Mouse (Mus musculus) CD4-positive, CD25-positive, alpha-beta regulatory T cell, adult 4 months (primary cell): ENCODE measurements around the gene Mcat. TPM values are rescaled to one million over a fixed set of nuclear protein-coding genes. Genes with fewer than 3 reads are reported as not detected.

ENCODE experiments used
- ATAC-seq: one replicate; pipeline ENCODE4 v1.8.0; 2017
- polyA plus RNA-seq, 2 experiments: library from polyadenylated mRNA; unstranded; fragments of 100-300 nt; shearing (Covaris generic); gene quantifications; one replicate each; pipeline ENCODE4 v1.2.1; 2017

Gene Mcat
- polyA plus RNA-seq, 2 experiments from 2014 or later, result 2.3 to 3.2 TPM

DNA sequence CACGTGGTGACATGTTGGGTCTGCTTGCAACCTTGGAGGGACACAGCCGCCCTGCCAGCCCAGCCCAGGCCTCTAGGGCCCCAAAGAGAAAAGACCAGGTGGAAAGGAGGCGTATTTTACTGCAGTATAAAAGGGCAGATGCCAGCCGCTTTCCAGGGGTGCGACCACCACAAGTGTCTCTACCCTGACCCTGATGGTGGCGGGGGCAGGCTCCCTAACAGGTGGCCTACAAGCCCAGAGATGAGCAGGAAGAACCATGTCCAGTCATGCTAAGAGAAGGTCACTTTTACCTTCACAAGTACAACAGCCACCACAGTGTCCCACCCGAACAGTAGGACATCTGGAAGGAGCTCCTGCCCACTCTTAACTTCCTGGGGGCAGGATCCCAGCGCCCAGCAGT, 12.0 kb upstream of the Mcat start:
- no peak for ATAC-seq

DNA sequence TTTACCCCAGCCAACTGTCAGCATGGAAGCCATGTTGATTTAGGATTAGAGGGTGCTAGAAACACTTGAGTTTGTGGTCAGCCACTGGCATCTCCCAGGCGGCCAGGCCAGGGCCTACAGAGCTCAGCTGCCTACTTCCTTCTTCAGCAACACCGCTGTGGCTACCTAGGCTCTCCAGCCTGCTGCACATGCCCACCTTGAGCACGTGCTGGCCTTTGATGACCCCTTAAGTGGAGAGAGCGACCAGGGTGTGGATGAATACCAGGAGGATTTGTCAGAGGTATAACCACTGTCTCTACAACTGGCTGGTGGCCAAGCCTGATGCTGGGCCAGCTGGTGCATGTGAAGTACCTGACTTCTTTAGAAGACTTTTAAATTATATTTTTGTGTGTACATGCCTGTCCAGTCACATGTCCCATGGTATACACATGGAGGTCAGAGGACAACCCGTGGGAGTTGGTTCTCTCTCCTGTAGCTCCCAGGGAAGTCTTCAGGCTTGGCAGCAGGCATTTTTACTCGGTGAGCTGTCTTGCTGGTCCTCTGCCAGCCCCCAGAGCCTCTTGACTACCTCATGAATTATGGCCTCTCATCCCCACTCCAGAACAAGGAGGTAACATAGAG, 11.3 kb upstream of the Mcat start:
- no peak for ATAC-seq

DNA sequence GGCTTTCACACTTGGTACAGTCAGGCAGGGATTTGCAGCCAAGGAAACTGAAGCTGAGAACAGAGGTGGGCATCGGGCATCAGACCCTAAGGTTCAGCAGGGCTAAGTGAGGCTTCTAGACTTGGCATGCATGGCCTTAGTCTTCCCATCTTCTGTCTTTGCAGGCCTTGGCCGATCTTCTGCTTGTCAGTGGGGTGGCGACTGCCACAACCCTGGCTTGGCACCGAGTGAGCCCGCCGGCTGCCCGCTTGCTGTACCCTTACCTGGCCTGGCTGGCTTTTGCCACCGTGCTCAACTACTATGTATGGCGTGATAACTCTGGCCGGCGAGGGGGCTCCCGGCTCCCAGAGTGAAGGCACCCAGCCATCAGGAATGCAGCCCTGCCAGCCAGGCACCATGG, 10.0 kb upstream of the Mcat start:
- no peak for ATAC-seq

GRCm38 (mm10) chr15:83572132-83572531, 8.5 kb upstream of the Mcat start:
- ATAC-seq, result no peak

GRCm38 (mm10) chr15:83571636-83572035, 8.0 kb upstream of the Mcat start:
- ATAC-seq, result no peak

DNA sequence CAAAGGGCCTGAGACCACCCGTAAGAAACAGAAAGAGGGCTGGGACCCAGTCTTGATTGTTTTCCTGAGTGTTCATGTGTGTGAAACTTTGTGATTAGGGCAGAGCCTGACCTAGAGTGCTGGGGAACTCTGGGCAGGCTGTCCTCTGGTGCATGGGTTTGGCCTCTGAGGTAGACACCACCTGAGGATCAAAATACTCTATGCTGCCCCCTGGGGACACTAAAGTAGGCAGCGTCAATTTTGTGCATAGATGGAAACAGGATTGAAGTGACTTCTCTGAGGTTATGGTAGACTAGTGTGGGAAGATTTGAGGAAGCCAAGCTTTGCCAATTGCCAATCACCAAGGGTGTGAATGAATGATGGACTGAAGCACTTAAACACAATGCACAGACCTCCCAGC, 7.1 kb upstream of the Mcat start:
- no peak for ATAC-seq

- peak; percentile 63 for ATAC-seq
These were observed 6.1 kb upstream of the Mcat start for GRCm38 (mm10) chr15:83569682-83570081.

- no peak for ATAC-seq
These were observed 5.0 kb upstream of the Mcat start for GRCm38 (mm10) chr15:83568544-83568943.

DNA sequence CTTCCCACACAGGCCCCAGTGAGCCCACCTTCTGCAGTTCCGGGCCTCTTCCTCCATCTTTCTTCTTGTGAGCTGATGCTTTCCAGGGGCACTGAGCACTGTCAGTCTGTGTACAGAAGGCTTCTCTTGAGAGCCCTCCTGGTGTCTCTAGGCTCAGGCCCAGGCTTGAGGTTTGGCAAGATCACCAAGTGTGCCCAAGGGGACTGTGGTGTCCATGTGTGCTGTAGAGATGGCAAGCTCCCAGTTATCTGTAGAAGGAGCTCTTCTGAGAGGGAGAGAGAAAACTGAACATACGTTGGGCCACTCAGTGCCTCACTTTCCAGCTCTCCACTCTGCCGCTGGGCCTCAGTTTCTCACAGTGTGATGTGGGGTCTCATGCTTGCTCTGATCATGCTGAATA, 4.1 kb upstream of the Mcat start:
- no peak for ATAC-seq

DNA sequence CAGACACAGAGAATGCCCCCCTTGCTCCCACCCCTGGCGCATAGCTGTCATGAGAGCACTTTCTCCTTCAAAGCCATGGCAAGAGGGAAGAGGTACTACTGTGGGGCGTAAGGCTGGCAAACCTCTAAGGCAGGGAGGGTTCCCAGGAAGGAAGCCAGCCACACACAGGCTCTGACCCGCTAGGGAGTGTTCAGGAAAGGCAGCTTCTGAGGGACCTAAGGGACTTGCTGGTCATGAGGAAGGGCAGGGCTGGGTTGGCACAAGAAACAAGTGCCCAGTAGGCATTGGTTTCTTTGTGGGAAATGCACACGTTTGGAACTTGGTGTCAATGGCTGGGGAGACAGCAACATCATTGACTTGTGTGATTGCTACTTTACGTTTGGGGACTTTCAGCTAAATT, 2.4 kb upstream of the Mcat start:
- no peak for ATAC-seq

GRCm38 (mm10) chr15:83565434-83565833, 1.8 kb upstream of the Mcat start:
- no peak for ATAC-seq

DNA sequence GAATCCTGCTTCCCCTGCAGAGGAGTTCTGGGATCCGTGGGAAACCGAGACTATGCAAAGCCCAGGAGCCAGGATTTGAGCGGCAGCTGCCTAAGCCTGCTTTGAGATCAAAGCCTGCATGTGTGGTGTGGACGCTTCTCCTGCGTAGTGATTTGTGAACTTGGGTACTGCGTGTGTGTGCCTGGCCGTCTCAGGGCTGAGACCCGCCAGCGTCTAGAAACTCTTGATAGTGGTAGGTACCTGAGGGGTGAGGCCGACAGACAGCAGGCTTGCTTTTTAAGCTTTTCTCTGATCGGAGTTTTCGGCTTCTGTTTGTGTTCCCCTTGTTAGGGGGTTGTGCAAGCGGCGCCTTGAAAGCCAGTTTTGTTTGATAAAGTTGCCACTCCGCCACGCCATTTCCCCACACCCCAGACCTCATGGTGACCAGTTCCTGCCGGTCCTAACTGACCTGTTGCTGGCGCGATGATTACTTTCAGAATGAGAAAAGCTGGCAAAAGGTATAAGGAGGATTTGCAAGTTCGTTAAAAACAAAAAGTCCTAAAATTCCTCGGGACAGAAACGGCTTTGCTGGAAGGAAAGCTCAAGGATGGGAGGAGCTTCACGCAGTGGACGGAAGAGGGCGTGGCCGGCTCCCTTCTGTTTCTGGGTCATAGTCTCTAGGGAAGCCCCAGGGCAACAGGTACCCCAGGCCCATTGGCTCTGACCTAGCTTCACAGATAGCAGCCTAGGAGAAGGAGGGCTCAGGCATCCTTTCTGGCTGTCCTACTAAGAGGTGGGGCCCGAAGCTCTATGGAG, 467 bp upstream of the Mcat start:
- peak; percentile 33 for ATAC-seq

DNA sequence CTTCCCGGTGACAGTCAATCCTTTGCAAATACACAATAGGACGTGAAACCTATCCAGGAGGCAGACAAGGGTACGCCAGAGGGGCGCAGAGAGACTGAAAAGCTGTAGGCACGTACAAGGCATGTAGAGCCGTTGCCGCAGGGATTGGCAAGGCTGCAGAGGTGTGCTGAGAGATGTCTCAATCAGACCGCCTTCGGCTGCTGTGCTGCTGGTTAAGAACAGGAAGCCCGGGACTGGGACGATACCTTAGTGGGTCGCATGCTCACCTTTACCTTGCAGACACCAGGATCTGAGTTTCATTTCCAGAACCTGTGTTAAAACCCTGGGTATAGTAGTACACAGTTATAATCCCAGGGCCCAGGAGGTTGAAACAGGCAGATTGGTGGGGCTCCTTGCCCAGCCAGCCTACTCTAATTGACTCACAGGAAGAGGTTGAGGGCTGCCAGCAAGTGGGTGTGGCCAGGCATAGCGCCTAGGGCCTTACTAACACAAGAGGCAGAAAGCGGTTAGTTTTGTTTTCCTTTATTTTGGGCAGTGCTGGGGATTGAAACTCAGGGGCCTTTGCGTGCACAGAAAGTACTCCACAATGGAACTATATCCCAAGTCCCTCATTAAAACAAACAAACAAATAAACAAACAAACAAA, 839 bp downstream of the Mcat start:
- peak; percentile 90 for ATAC-seq

- no peak for ATAC-seq
These were observed 2.6 kb downstream of the Mcat start for GRCm38 (mm10) chr15:83560941-83561477.

- ATAC-seq, result peak; percentile 96
These were observed 8.2 kb downstream of the Mcat start for GRCm38 (mm10) chr15:83555161-83555974.

DNA sequence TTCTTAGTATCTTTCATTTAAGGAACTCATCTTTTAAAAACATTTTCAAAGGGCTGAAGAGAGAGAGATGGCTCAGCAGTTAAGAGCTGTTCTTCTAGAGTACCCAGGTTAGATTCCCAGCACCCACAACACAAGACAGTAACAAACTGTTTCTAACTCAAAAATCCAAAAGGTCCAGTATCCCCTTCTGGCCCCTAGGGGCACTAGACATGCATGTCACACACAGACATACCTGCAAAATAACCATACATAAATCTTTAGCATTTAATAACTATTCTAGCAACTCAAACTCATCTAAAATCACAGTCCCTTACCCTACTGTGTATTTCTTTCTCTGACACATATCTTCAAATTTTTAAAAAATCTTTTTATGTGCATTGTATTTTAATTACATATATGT, 9.8 kb downstream of the Mcat start:
- ATAC-seq, result no peak

DNA sequence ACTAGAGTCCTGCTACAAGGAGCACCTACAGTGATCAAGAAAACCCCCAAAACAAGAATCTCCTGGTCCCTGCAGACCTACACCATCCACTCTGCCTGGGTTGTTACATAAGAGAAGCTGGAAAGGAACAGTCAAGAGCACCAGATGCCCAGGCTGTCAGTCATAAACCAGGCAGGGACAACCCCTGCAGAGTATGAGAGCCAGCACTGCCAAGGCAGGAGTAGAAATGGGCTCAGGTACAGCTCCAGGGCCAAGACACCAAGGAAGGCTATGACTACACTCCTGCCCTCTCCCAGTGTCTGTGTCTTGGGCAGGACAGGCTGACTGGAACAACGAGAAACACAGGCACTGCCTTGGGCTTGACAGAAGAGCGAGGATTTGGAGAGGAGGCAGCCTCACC, 13.4 kb downstream of the Mcat start:
- ATAC-seq, result no peak

DNA sequence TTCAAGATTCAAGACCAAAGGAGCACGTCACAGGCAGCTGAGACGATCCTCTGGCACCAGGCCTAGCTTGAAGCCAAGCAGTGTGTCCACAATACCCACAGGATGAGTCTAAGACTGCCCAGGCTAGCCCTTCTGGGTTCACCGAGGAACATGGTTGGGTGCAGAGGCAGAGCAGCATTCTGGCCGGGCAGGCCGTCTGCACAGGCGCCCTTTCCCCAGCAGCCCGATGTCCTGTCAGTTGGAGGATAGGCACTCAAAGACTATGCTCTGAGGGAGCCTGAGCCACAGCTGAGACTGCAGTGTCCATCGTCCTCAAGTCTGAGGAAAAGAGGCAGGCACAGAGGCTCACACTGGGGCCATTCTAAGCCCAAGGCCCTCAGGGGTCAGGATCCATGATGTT, 16.4 kb downstream of the Mcat start:
- no peak for ATAC-seq

- no peak for ATAC-seq
These were observed 17.6 kb downstream of the Mcat start for GRCm38 (mm10) chr15:83546029-83546428.

DNA sequence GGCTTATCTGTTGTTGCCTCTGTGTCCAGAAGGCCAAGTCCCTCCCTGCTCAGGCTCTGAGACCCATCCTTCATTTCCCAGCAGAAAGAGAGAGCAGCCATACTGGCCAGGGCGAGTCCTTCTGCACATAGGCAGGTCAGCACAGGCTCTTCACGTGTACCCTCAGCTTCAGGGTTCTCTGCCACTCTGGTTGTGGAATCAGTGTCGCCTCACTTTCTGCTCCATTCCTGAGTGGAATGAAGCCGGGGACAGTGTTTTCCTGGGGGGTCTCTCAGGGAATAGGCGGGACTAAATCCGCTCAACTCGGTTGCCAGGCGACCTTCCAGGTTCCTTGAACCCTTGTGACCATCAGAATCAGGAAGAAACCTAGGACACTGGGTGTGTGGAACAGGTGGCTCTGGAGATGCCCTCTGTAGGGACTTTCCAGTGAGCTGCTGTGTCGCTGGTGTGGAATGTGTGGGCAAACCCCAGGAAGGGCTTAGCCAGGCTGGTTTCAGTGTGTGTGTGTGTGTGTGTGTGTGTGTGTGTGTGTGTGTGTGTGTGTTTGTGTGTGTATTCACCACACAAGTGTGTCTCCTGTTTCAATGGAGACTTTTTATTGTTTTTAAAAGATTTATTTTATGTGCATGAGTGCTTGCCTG, 21.8 kb downstream of the Mcat start:
- ATAC-seq, result no peak

DNA sequence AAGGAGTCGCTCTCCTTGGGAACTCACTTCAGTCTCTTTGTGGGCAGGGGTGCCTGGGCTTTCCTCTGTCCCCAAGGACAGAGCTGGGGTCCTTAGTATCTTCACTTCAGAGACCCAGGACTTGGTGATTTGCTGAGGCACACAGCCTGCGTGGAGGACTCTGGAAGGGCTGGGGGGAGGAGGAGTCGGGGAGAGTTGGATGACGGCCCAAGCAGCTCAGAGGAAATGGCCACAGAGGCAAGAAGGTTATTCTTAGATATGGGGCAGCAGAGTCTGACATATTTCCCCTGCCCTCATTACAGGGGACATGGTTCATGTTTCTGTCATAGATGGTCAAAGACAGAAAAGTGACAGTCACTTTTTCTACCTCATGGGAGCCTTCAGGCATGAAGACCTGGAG, 23.7 kb downstream of the Mcat start:
- no peak for ATAC-seq

- no peak for ATAC-seq
These were observed 24.7 kb downstream of the Mcat start for GRCm38 (mm10) chr15:83538855-83539254.
